Mouse (Mus musculus): ENCODE measurements around the gene Hist3h2ba.

DNA sequence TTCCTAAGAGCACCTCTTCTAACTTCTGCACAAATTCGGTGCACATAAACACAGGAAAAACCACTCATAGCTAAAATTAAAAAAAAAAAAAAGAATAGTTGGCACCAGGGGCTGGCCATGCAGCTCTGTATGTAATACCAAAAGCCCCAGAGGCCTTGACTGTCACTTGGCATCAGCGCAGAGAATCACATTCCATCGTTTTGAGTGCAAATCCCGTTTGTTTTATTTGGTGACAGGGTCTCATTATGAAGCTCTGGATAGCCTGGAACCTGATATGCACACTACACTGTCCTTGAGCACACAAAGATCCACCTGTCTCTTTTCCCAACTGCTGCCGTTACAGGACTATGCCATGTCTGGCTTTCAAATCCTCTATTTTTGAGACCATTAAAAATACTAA, 2.5 kb downstream of the Hist3h2ba start:
- no peak for TF ChIP-seq CTCF (IDR thresholded peaks at IDR 0.05)
- TF ChIP-seq EP300 (IDR thresholded peaks at IDR 0.05) = no peak

Measured in lung, postnatal 0 days (tissue).